Mouse (Mus musculus): Measurements from ENCODE around the gene Rln1. TPM values are rescaled to one million over a fixed set of nuclear protein-coding genes. Genes with fewer than 3 reads are reported as not detected.

The Rln1 gene
- polyA plus RNA-seq, 1 experiment from 2014 or later: 3.2 TPM

GRCm38 (mm10) chr19:29311791-29312190, 22.7 kb downstream of the Rln1 start:
- H3K4me2 ChIP-seq (replicated peaks): no peak overlapping the region
- 90% methylated on average over 8 of the region's 8 CpGs for WGBS
- no peak for DNase-seq (ENCODE audit: low spot score)

GRCm38 (mm10) chr19:29308832-29309231, 25.6 kb downstream of the Rln1 start:
- no peak overlapping the region for H3K4me2 ChIP-seq (replicated peaks)
- H3K27ac ChIP-seq: no peak overlapping the region
- H3K9me3 ChIP-seq (ENCODE audit: control insufficient read depth, low read length): no peaks in the 10 kb centered on the region
- H3K27me3 ChIP-seq (ENCODE audit: control insufficient read depth, insufficient read depth, low read length): no peaks in the 10 kb centered on the region
- no peak overlapping the region for H3K4me3 ChIP-seq (replicated peaks; ENCODE audit: low read length)
- H3K9ac ChIP-seq: no peak overlapping the region
- H3K36me3 ChIP-seq (replicated peaks; ENCODE audit: control insufficient read depth, insufficient read depth): peaks cover 61% of the 10 kb centered on the region
- no peaks in the 10 kb centered on the region for H3K4me1 ChIP-seq (replicated peaks; ENCODE audit: control insufficient read depth, insufficient read depth, low read length)
- no peak for ATAC-seq (ENCODE audit: low FRiP score)
- DNase-seq (ENCODE audit: low spot score): no peak

More at GRCm38 (mm10) chr19:29311791-29312190, 22.7 kb downstream of the Rln1 start:
- Histone ChIP-seq H3K9ac (no peak overlapping the region), H3K4me1 (replicated peaks; ENCODE audit: control insufficient read depth, insufficient read depth, low read length) (no peaks in the 10 kb centered on the region), H3K9me3 (ENCODE audit: control insufficient read depth, low read length) (peaks cover 11% of the 10 kb centered on the region), H3K4me3 (replicated peaks; ENCODE audit: low read length) (no peak overlapping the region), H3K36me3 (replicated peaks; ENCODE audit: control insufficient read depth, insufficient read depth) (peaks cover 50% of the 10 kb centered on the region), H3K27ac (no peak overlapping the region), H3K27me3 (ENCODE audit: control insufficient read depth, insufficient read depth, low read length) (no peaks in the 10 kb centered on the region)
- ATAC-seq (ENCODE audit: low FRiP score): no peak

- no peaks in the 10 kb centered on the region for H3K4me1 ChIP-seq (replicated peaks; ENCODE audit: control insufficient read depth, insufficient read depth, low read length)
- peaks cover 77% of the 10 kb centered on the region for H3K36me3 ChIP-seq (replicated peaks; ENCODE audit: control insufficient read depth, insufficient read depth)
- H3K4me2 ChIP-seq (replicated peaks): no peak overlapping the region
- no peak overlapping the region for H3K9ac ChIP-seq
- ATAC-seq (ENCODE audit: low FRiP score) (no peak), DNase-seq (ENCODE audit: low spot score) (no peak)
- no peaks in the 10 kb centered on the region for H3K9me3 ChIP-seq (ENCODE audit: control insufficient read depth, low read length)
- no peak overlapping the region for H3K27ac ChIP-seq
- no peak overlapping the region for H3K4me3 ChIP-seq (replicated peaks; ENCODE audit: low read length)
- no peaks in the 10 kb centered on the region for H3K27me3 ChIP-seq (ENCODE audit: control insufficient read depth, insufficient read depth, low read length)
- WGBS: 91% methylated on average over 2 of the region's 2 CpGs
Measured at GRCm38 (mm10) chr19:29302119-29302518, 32.4 kb downstream of the Rln1 start.

- DNase-seq (ENCODE audit: low spot score) (no peak), ATAC-seq (ENCODE audit: low FRiP score) (no peak)
- Histone ChIP-seq H3K4me3 (replicated peaks; ENCODE audit: low read length) (no peak overlapping the region), H3K4me1 (replicated peaks; ENCODE audit: control insufficient read depth, insufficient read depth, low read length) (no peaks in the 10 kb centered on the region), H3K36me3 (replicated peaks; ENCODE audit: control insufficient read depth, insufficient read depth) (peaks cover 80% of the 10 kb centered on the region), H3K27ac (no peak overlapping the region), H3K9ac (no peak overlapping the region), H3K27me3 (ENCODE audit: control insufficient read depth, insufficient read depth, low read length) (no peaks in the 10 kb centered on the region), H3K4me2 (replicated peaks) (no peak overlapping the region), H3K9me3 (ENCODE audit: control insufficient read depth, low read length) (no peaks in the 10 kb centered on the region)
- 87% methylated on average over 13 of the region's 13 CpGs for WGBS
Measured at GRCm38 (mm10) chr19:29300919-29301318, 33.6 kb downstream of the Rln1 start.

GRCm38 (mm10) chr19:29297366-29297765, 37.1 kb downstream of the Rln1 start:
- no peak for ATAC-seq (ENCODE audit: low FRiP score)
- H3K4me3 ChIP-seq (replicated peaks; ENCODE audit: low read length): no peak overlapping the region
- no peaks in the 10 kb centered on the region for H3K27me3 ChIP-seq (ENCODE audit: control insufficient read depth, insufficient read depth, low read length)
- H3K36me3 ChIP-seq (replicated peaks; ENCODE audit: control insufficient read depth, insufficient read depth): peaks cover 74% of the 10 kb centered on the region
- no peaks in the 10 kb centered on the region for H3K9me3 ChIP-seq (ENCODE audit: control insufficient read depth, low read length)
- no peak overlapping the region for H3K4me2 ChIP-seq (replicated peaks)
- no peaks in the 10 kb centered on the region for H3K4me1 ChIP-seq (replicated peaks; ENCODE audit: control insufficient read depth, insufficient read depth, low read length)
- H3K27ac ChIP-seq: no peak overlapping the region
- H3K9ac ChIP-seq: no peak overlapping the region
- no peak for DNase-seq (ENCODE audit: low spot score)
- 98% methylated on average over 1 of the region's 1 CpGs for WGBS

GRCm38 (mm10) chr19:29296166-29296565, 38.3 kb downstream of the Rln1 start:
- no peak overlapping the region for H3K4me2 ChIP-seq (replicated peaks)
- H3K9me3 ChIP-seq (ENCODE audit: control insufficient read depth, low read length): no peaks in the 10 kb centered on the region
- H3K4me1 ChIP-seq (replicated peaks; ENCODE audit: control insufficient read depth, insufficient read depth, low read length): no peaks in the 10 kb centered on the region
- DNase-seq (ENCODE audit: low spot score): no peak
- ATAC-seq (ENCODE audit: low FRiP score): no peak
- H3K36me3 ChIP-seq (replicated peaks; ENCODE audit: control insufficient read depth, insufficient read depth): peaks cover 78% of the 10 kb centered on the region
- no peak overlapping the region for H3K9ac ChIP-seq
- no peaks in the 10 kb centered on the region for H3K27me3 ChIP-seq (ENCODE audit: control insufficient read depth, insufficient read depth, low read length)
- H3K27ac ChIP-seq: no peak overlapping the region
- H3K4me3 ChIP-seq (replicated peaks; ENCODE audit: low read length): no peak overlapping the region

GRCm38 (mm10) chr19:29294756-29295155, 39.7 kb downstream of the Rln1 start:
- no peak overlapping the region for H3K4me2 ChIP-seq (replicated peaks)
- ATAC-seq (ENCODE audit: low FRiP score) (no peak), DNase-seq (ENCODE audit: low spot score) (no peak)
- H3K4me1 ChIP-seq (replicated peaks; ENCODE audit: control insufficient read depth, insufficient read depth, low read length): no peaks in the 10 kb centered on the region
- H3K36me3 ChIP-seq (replicated peaks; ENCODE audit: control insufficient read depth, insufficient read depth): peaks cover 72% of the 10 kb centered on the region
- H3K9me3 ChIP-seq (ENCODE audit: control insufficient read depth, low read length): no peaks in the 10 kb centered on the region
- H3K27me3 ChIP-seq (ENCODE audit: control insufficient read depth, insufficient read depth, low read length): no peaks in the 10 kb centered on the region
- H3K27ac ChIP-seq: no peak overlapping the region
- no peak overlapping the region for H3K4me3 ChIP-seq (replicated peaks; ENCODE audit: low read length)
- 78% methylated on average over 2 of the region's 2 CpGs for WGBS
- H3K9ac ChIP-seq: no peak overlapping the region

- Histone ChIP-seq H3K9me3 (ENCODE audit: control insufficient read depth, low read length) (no peaks in the 10 kb centered on the region), H3K4me3 (replicated peaks; ENCODE audit: low read length) (no peak overlapping the region), H3K4me2 (replicated peaks) (no peak overlapping the region), H3K27ac (no peak overlapping the region), H3K27me3 (ENCODE audit: control insufficient read depth, insufficient read depth, low read length) (no peaks in the 10 kb centered on the region), H3K36me3 (replicated peaks; ENCODE audit: control insufficient read depth, insufficient read depth) (peaks cover 65% of the 10 kb centered on the region), H3K9ac (no peak overlapping the region), H3K4me1 (replicated peaks; ENCODE audit: control insufficient read depth, insufficient read depth, low read length) (no peaks in the 10 kb centered on the region)
- ATAC-seq (ENCODE audit: low FRiP score) (no peak), DNase-seq (ENCODE audit: low spot score) (no peak)
- WGBS: 92% methylated on average over 4 of the region's 4 CpGs
Measured at GRCm38 (mm10) chr19:29292546-29292945, 41.9 kb downstream of the Rln1 start.

- WGBS: 91% methylated on average over 14 of the region's 14 CpGs
- Histone ChIP-seq H3K9ac (no peak overlapping the region), H3K9me3 (ENCODE audit: control insufficient read depth, low read length) (no peaks in the 10 kb centered on the region), H3K4me3 (replicated peaks; ENCODE audit: low read length) (no peak overlapping the region), H3K4me1 (replicated peaks; ENCODE audit: control insufficient read depth, insufficient read depth, low read length) (no peaks in the 10 kb centered on the region), H3K4me2 (replicated peaks) (no peak overlapping the region), H3K27ac (no peak overlapping the region), H3K36me3 (replicated peaks; ENCODE audit: control insufficient read depth, insufficient read depth) (peaks cover 62% of the 10 kb centered on the region), H3K27me3 (ENCODE audit: control insufficient read depth, insufficient read depth, low read length) (no peaks in the 10 kb centered on the region)
- no peak for ATAC-seq (ENCODE audit: low FRiP score)
- DNase-seq (ENCODE audit: low spot score): no peak
Measured at GRCm38 (mm10) chr19:29291532-29291931, 42.9 kb downstream of the Rln1 start.

- Histone ChIP-seq H3K9me3 (ENCODE audit: control insufficient read depth, low read length) (no peaks in the 10 kb centered on the region), H3K4me1 (replicated peaks; ENCODE audit: control insufficient read depth, insufficient read depth, low read length) (no peaks in the 10 kb centered on the region; the same call in 1 of the 2 replicates), H3K4me2 (replicated peaks) (no peak overlapping the region), H3K9ac (no peak overlapping the region), H3K27ac (no peak overlapping the region), H3K4me3 (replicated peaks; ENCODE audit: low read length) (no peak overlapping the region), H3K27me3 (ENCODE audit: control insufficient read depth, insufficient read depth, low read length) (no peaks in the 10 kb centered on the region), H3K36me3 (replicated peaks; ENCODE audit: control insufficient read depth, insufficient read depth) (peaks cover 64% of the 10 kb centered on the region)
- DNase-seq (ENCODE audit: low spot score) (no peak), ATAC-seq (ENCODE audit: low FRiP score) (no peak)
- 73% methylated on average over 8 of the region's 8 CpGs for WGBS
Measured at GRCm38 (mm10) chr19:29287863-29288262, 46.6 kb downstream of the Rln1 start.

Data from hindbrain, embryonic 14.5 days (tissue).